Mouse (Mus musculus) stomach, embryonic 15.5 days (tissue): Measurements from ENCODE around the gene Olfr1395. TPM values are rescaled to one million over a fixed set of nuclear protein-coding genes. Genes with fewer than 3 reads are reported as not detected.

Source experiments
- ATAC-seq: fragments of 200-750 bp; cut with Nextera tagmentation; 2 replicates; pipeline ENCODE4 v1.8.0; 2017; ENCODE audit warnings: low read depth, moderate number of reproducible peaks, moderate TSS enrichment; ENCODE audit not compliant: insufficient read depth, low FRiP score
- H3K27ac ChIP-seq: fragments of 300-500 bp; sonication (generic); 2 replicates; pipeline ENCODE4 v1.5.1; 2015; ENCODE audit warnings: mild to moderate bottlenecking, inconsistent platforms
- H3K27me3 ChIP-seq: fragments of 300-500 bp; sonication (generic); replicated peaks from 2 replicates; pipeline ENCODE4 v1.6.1; 2015; ENCODE audit warnings: inconsistent platforms
- H3K36me3 ChIP-seq: fragments of 300-500 bp; sonication (generic); 2 replicates; pipeline ENCODE4 v1.6.1; 2015; ENCODE audit warnings: inconsistent platforms
- H3K4me1 ChIP-seq: fragments of 300-500 bp; sonication (generic); 2 replicates; pipeline ENCODE4 v1.6.1; 2015; ENCODE audit warnings: inconsistent platforms
- H3K4me2 ChIP-seq: fragments of 300-500 bp; sonication (generic); 2 replicates; pipeline ENCODE4 v1.6.1; 2015; ENCODE audit warnings: mild to moderate bottlenecking, inconsistent platforms
- H3K4me3 ChIP-seq: fragments of 300-500 bp; sonication (generic); replicated peaks from 2 replicates; pipeline ENCODE4 v1.5.1; 2015; ENCODE audit warnings: inconsistent platforms
- H3K9ac ChIP-seq: fragments of 300-500 bp; sonication (generic); 2 replicates; pipeline ENCODE4 v1.6.1; 2015; ENCODE audit warnings: inconsistent platforms
- H3K9me3 ChIP-seq: fragments of 300-500 bp; sonication (generic); 2 replicates; pipeline ENCODE4 v1.6.1; 2016; ENCODE audit warnings: inconsistent platforms
- whole genome bisulfite sequencing: fragments of 180-500 bp; shearing (Covaris S2); methylation state at CpG from one replicate; pipeline ENCODE4 v1.1.7; 2015; 5-methylcytosine and 5-hydroxymethylcytosine counted together
- polyA plus RNA-seq: library from polyadenylated mRNA; unstranded; fragments of >200 nt; fragmentation: Nextera tagmentation; extraction: Ambion mirVana; gene quantifications from 2 replicates; pipeline ENCODE4 v1.2.1, GENCODE M21; 2015

The Olfr1395 gene
- not detected in 2 replicates for polyA plus RNA-seq

DNA sequence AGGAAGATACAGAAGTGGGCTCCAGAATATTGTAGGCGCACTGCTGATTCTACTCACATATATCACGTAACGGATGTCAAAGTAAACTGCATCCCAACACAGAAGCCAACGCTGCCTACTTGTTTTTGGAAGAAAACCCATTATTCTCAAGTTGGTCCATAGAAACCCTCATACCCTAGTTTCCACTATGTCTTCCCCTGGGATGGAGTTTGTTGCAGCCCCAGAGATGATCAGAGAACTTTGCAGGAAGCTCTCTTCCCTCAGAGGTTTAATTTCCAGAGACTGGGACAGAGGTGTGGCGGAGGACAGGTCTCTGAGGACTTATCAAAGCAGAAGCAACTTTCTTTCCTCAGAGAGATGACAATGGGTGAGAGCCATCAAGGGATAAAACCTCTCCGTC is at the start of gene Olfr1395:
TSS of gene Olfr1395 (plus strand) at position 301 of the 400 bp plus-strand sequence.
- ATAC-seq = no peak
- no peaks in the 10 kb centered on the region for H3K4me1 ChIP-seq
- WGBS = 85% methylated on average over 6 of the region's 6 CpGs
- no peaks in the 10 kb centered on the region for H3K27me3 ChIP-seq
- no peak within 1 kb of the TSS for H3K4me2 ChIP-seq
- no peaks in the 10 kb centered on the region for H3K36me3 ChIP-seq
- no peak within 1 kb of the TSS for H3K9ac ChIP-seq
- no peaks in the 10 kb centered on the region for H3K9me3 ChIP-seq
- no peak within 1 kb of the TSS for H3K27ac ChIP-seq
- no peak within 1 kb of the TSS for H3K4me3 ChIP-seq

DNA sequence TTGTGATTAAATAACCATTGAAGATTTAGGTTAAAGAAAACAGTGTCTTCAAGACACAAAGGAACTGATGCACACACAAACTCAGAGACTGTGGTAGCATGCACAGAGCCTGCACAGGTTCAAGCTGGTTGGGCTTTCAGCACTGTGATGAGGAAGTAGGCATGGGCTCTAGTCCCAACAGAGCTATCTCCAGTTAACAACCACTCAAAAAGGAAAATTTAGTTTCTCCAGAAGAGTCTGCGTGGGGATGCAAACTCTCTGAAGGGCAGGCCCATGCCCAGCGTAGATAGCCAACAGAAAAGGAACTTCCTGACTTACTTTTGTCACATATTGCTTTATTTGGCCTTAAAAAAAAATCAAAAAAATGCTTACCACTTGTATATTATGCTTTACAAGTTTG is 49.3 kb upstream of the Olfr1395 start:
- H3K27ac ChIP-seq = no peak overlapping the region
- H3K9ac ChIP-seq = no peak overlapping the region
- no peak overlapping the region for H3K4me3 ChIP-seq
- H3K4me2 ChIP-seq = no peak overlapping the region
- H3K9me3 ChIP-seq = no peaks in the 10 kb centered on the region
- no peaks in the 10 kb centered on the region for H3K36me3 ChIP-seq
- H3K4me1 ChIP-seq = peaks cover 6% of the 10 kb centered on the region; the same call in 1 of the 2 replicates
- WGBS = 84% methylated on average over 2 of the region's 2 CpGs
- no peaks in the 10 kb centered on the region for H3K27me3 ChIP-seq
- no peak for ATAC-seq

DNA sequence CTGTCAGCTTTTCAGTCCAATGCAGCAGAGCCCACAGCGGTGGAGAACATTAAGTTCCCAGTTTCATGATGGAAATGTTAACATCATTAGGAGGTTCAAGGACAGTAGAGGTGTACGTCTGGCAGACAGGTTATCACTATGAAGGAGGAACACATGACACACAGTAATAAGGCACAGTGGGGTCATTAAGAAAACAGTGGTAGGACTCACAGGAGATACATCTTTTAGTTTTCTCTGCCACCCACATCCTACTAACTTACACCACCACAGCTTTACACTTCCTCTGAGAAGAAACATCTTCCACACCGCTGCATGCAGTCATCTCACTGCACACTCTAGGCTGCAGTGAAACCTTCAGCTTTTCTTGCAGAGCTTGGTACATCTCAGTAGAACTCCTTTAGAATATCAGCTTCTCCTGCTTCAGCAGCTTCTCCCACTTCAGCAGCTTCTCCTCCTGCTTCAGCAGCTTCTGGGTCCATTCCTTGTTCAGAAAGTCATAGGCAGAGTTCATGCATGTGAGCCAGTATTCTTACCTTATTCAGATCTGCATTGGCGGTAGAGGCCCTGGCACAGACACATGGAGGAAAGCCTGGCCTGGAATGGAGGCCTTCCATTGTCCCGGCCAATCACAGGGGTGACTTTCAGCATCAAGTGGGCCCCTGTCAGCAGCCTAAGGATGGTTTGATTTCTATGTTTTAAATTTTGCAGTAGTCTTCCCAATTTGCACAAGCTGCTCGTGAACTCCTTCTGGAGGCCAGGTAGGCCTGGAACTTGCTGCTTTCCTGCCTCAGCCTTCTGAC is 48.0 kb upstream of the Olfr1395 start:
- Histone ChIP-seq H3K9me3 (no peaks in the 10 kb centered on the region), H3K4me2 (no peak overlapping the region), H3K9ac (no peak overlapping the region), H3K36me3 (no peaks in the 10 kb centered on the region), H3K27ac (no peak overlapping the region), H3K4me1 (no peaks in the 10 kb centered on the region), H3K4me3 (no peak overlapping the region), H3K27me3 (no peaks in the 10 kb centered on the region)
- 80% methylated on average over 6 of the region's 6 CpGs for WGBS
- ATAC-seq = no peak

DNA sequence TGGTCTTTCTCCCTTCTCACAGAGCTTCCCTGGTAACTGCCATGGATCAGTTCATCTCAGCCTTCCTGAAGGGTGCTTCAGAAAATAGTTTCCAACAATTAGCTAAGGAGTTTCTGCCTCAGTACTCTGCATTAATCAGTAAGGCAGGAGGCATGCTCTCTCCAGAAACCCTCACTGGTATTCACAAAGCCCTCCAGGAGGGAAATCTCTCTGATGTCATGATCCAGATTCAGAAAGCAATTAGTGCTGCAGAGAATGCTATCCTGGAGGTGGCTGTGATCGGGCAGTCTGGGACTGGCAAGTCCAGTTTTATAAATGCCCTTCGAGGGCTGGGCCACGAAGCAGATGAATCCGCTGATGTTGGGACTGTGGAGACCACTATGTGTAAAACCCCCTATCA is 46.7 kb upstream of the Olfr1395 start:
- Histone ChIP-seq H3K4me1 (no peaks in the 10 kb centered on the region), H3K9ac (no peak overlapping the region), H3K27ac (no peak overlapping the region), H3K4me2 (no peak overlapping the region), H3K36me3 (no peaks in the 10 kb centered on the region), H3K4me3 (no peak overlapping the region), H3K9me3 (no peaks in the 10 kb centered on the region), H3K27me3 (no peaks in the 10 kb centered on the region)
- WGBS = 90% methylated on average over 4 of the region's 4 CpGs
- no peak for ATAC-seq

DNA sequence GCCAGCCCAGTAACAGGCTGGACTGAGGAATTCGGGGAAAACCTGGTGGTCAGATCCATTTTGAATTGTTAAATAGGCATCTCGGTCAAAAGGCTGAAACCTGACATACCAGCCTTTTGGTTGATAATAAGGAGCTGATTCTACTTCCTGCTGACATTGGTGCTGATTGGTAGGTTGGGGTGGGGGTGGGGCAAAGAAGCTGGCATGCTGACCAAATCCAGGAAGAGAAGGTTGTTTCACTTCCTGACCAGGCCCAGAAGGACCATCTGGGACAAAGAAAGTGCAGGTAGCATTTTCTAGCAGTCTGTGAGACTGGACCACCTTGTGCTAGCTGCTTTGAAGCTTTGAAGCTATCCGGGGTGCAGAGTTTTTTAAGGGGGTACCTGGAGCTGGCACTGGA is 41.7 kb upstream of the Olfr1395 start:
- no peak for ATAC-seq
- no peaks in the 10 kb centered on the region for H3K9me3 ChIP-seq

DNA sequence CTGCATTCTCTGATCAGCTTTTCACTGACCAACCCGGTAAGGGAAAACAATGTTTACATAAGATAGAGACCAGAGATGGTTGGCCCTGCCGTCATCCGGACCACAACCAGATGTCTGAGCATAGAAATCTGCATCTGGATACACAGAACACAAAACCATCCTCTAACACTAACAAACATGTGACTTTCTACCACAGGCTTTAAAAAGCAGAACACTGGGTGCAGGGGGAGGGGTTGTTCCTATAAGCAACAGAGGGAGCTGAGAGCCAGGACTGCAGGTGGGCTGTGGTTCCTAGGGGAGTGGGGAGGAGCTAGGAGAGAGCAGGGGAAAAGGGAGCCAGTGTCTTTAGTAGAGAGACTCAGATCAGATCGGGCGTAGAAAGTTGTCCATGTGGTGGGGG is 40.6 kb upstream of the Olfr1395 start:
- H3K4me2 ChIP-seq = no peak overlapping the region
- no peaks in the 10 kb centered on the region for H3K27me3 ChIP-seq
- H3K36me3 ChIP-seq = no peaks in the 10 kb centered on the region
- H3K9ac ChIP-seq = no peak overlapping the region
- H3K4me1 ChIP-seq = no peaks in the 10 kb centered on the region
- ATAC-seq = no peak
- H3K9me3 ChIP-seq = no peaks in the 10 kb centered on the region
- 26% methylated on average over 5 of the region's 5 CpGs for WGBS
- H3K4me3 ChIP-seq = no peak overlapping the region
- H3K27ac ChIP-seq = no peak overlapping the region

More for the DNA sequence above, 41.7 kb upstream of the Olfr1395 start:
- Histone ChIP-seq H3K36me3 (no peaks in the 10 kb centered on the region), H3K4me3 (no peak overlapping the region), H3K27ac (no peak overlapping the region), H3K4me2 (no peak overlapping the region), H3K27me3 (no peaks in the 10 kb centered on the region), H3K4me1 (no peaks in the 10 kb centered on the region), H3K9ac (no peak overlapping the region)
- WGBS = 79% methylated on average over 3 of the region's 3 CpGs

DNA sequence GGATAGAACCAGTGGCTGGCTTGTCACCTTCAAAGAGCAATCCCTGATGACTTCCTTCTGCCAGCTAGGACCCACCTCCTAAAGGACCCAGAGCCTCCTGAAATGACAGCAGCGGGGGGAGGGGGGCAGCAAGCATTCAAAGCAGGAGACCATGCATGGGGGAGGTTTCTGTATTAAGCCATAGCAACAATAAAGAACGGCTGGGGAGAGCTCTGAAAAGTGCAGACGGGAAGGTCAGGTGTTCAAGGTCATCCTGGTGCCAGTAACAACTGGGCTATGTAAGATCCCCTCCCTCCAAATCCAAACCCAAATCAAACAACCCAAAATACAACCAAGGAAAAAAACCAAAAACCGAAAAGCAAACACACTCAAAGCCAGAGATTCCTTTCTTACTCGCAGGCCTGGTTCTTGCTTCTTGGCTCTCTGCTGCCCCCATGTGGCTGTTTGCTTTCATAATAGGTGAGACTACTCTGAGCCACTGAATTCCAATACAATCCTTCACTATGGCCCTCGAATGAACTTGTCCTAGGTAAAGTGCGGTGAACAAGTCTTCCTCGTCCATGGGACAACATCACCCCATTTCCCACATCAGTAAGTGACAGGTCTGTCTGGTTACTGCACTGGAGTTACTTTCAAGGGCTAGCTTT is 38.9 kb upstream of the Olfr1395 start:
- Histone ChIP-seq H3K4me1 (no peaks in the 10 kb centered on the region), H3K9ac (no peak overlapping the region), H3K4me3 (no peak overlapping the region), H3K27me3 (no peaks in the 10 kb centered on the region), H3K4me2 (no peak overlapping the region), H3K9me3 (no peaks in the 10 kb centered on the region), H3K27ac (no peak overlapping the region), H3K36me3 (no peaks in the 10 kb centered on the region)
- peak; percentile 56; the same call in 1 of the 2 replicates for ATAC-seq
- WGBS = 12% methylated on average over 8 of the region's 8 CpGs

DNA sequence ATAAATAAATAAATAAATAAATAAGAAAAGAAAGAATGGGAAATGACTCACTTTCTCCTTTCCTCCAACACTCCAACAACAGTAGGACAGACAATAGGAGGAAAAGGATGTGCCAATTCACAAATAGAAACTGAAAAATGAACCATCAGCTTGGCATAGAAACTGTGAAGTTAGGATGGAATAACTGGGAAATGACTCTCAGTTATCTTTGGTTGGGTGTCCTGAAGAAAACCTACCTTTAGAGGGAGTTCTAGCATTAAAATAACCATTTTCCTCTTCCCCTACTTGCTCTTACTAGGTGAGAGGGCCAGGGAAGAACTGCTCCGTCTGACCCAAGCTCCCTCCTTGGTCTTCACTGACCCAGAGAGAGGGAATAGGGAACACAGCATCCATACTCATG is 36.3 kb upstream of the Olfr1395 start:
- Histone ChIP-seq H3K4me3 (no peak overlapping the region), H3K4me2 (no peak overlapping the region)
- 81% methylated on average over 1 of the region's 1 CpGs for WGBS

DNA sequence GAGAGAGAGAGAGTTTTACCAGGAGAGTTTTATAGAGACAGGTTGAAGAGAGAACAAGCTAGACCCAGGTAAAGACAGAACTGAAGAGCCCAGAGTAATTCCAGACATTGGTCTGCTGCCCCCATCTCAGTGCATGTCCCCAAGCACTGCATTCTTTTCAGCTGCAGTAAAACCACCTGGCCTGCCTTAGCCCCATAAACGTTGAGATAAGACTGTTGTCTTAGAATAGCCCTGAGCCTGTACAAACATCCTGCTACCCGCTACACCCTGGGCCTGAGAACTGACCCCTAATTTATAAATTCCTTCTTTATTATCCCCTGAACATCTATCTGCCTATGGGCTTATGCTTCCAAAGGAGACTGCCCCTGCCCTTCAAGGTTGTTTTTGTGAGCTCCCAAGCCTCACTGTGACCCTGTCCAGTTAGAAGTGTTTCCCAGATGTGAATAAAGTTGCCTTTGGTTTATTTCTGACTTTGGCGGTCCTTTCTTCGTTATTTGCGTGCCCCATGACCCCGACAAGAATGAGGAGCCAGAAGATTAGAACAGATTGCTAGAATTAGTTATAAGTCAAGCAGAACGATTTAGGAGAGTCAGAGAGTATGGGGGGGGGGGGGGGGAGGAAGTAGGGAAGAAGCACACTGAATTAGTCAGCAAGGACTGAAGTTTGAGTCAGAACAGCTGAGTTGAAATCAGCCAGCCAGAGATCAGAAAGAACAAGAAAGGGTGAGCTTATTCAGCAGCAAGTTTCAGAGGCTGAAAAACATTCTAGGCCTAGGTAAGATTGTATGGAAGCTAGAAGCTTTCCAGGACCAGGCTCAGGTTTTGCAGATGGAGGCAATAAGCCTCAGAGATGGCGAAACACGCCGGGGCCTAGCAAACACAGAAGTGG is 34.2 kb upstream of the Olfr1395 start:
- Histone ChIP-seq H3K9me3 (no peaks in the 10 kb centered on the region), H3K4me3 (no peak overlapping the region), H3K36me3 (no peaks in the 10 kb centered on the region), H3K27ac (no peak overlapping the region), H3K4me1 (no peaks in the 10 kb centered on the region), H3K9ac (no peak overlapping the region), H3K27me3 (no peaks in the 10 kb centered on the region), H3K4me2 (no peak overlapping the region)
- 0 out of 2 replicates have a peak, but pooled peaks have one; percentile 43 for ATAC-seq
- WGBS = 46% methylated on average over 10 of the region's 10 CpGs

More for the DNA sequence above, 36.3 kb upstream of the Olfr1395 start:
- H3K27me3 ChIP-seq = no peaks in the 10 kb centered on the region
- ATAC-seq = no peak
- no peaks in the 10 kb centered on the region for H3K36me3 ChIP-seq
- H3K9me3 ChIP-seq = no peaks in the 10 kb centered on the region
- no peaks in the 10 kb centered on the region for H3K4me1 ChIP-seq
- H3K9ac ChIP-seq = no peak overlapping the region
- no peak overlapping the region for H3K27ac ChIP-seq

DNA sequence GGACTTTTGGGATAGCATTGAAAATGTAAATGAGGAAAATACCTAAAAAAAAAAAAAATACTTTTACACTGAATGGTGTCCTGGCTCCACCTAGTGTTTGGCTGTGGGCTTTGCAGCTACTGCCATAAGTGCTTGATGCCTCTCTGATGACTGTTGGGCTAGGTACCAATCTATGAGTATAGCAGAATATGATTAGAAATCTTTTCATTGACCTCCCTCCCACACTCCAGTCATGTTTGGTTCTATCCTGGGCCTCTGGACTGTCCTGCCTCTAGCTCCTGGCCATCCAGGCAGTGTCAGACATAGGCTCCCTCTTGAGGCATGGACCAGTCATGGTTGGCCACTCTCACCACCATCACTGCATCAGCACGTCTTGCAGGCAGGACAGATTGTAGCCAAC is 33.2 kb upstream of the Olfr1395 start:
- Histone ChIP-seq H3K9me3 (no peaks in the 10 kb centered on the region), H3K4me2 (no peak overlapping the region), H3K4me1 (no peaks in the 10 kb centered on the region), H3K4me3 (no peak overlapping the region), H3K27me3 (no peaks in the 10 kb centered on the region), H3K36me3 (no peaks in the 10 kb centered on the region), H3K27ac (no peak overlapping the region), H3K9ac (no peak overlapping the region)
- no peak for ATAC-seq
- 34% methylated on average over 1 of the region's 1 CpGs for WGBS

DNA sequence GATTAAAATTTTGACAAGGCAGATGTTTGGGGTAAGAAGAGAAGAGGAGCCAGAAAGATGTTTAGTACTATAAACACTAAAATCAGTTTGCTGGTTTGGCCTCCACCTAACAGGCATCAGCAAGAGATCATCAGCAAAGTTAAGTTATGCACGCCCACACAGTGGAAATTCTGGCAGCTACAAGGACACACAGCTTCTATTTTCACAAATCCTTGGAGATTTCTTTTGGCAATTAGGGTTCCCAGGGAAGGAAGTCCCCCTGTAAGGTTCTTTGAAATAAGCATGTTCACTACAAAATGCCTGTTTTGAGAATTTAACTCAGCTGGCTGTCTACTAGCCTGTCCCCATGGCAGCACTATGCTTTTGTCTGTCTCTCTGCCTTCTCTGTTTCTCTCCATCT is 31.1 kb upstream of the Olfr1395 start:
- H3K36me3 ChIP-seq = no peaks in the 10 kb centered on the region
- H3K9me3 ChIP-seq = no peaks in the 10 kb centered on the region
- H3K27me3 ChIP-seq = no peaks in the 10 kb centered on the region
- H3K4me2 ChIP-seq = no peak overlapping the region
- no peak overlapping the region for H3K27ac ChIP-seq
- ATAC-seq = no peak
- no peak overlapping the region for H3K4me3 ChIP-seq
- no peaks in the 10 kb centered on the region for H3K4me1 ChIP-seq
- 44% methylated on average over 1 of the region's 1 CpGs for WGBS
- no peak overlapping the region for H3K9ac ChIP-seq
